Mouse (Mus musculus) urinary bladder, adult 18-20 months (tissue): ENCODE data around the gene Lmod1.

Experiments
- DNase-seq, 2 experiments: peaks; one replicate each; pipeline ENCODE4 v3.0.0; 2022; ENCODE audit warnings: low spot score in 2 of 2, mixed read lengths in 2 of 2

Lmod1 gene

DNA sequence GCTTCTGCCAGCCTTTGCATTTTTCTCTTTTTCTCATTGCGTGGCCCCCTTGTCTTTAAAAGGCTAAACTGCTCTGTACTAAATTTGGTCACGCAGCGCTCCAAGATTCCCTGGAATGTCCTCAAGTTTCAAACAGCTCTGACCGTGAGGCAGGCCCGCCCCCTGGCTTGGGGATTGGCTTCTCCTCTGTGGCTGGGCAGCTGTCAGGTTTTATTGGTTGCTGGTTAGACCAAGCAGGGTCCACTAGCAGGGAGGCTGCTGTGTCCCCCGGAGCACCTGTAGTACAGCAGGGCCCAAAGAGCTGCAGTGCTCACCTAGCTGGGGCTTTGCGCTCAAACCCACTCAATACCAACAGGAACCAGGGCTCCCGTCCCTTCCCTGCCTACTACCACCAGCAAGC, at the start of gene Lmod1:
Gene Lmod1, plus strand, starts transcription at position 237 of the 400 bp plus-strand sequence.
- peak in 1 of 2 experiments; percentile 20 for DNase-seq

DNA sequence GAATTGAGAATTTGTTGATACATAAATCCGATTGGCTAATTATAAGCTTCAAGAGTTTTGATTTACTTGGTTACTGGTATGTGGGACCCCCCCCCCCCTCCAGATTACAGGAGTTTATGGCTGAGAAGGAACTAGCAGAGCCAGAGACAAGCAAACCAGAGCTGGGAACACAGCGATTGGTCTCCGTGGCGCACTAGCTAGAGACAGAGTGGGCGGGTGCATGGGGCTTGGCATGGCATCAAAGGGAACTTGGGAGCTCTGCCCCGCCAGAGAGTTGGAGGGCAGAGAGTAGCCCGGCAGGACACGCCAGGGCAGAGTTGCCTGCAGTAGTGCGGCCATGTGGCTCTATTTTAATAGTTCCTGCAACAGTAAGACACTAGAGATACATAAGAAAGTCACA, 44.0 kb upstream of the Lmod1 start:
- DNase-seq, result peak in 1 of 2 experiments; percentile 52

DNA sequence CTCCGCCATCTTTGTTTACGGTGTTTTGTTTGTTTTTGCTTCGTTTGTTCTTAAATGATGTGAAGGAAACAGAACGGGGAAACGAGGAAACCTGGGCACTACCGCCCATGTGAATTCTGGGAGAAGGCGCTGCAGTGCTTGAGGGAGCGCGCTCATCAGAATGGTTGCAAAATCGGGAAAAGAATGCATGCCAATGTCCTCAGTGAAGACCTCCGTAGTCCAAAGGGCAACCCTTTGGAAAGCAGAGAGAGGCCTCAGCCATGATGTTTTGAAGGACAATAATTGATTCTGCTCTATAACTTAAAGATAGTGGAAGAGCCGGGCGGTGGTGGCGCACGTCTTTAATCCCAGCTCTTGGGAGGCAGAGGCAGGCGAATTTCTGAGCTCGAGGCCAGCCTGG, 42.8 kb upstream of the Lmod1 start:
- DNase-seq, result no peak

DNA sequence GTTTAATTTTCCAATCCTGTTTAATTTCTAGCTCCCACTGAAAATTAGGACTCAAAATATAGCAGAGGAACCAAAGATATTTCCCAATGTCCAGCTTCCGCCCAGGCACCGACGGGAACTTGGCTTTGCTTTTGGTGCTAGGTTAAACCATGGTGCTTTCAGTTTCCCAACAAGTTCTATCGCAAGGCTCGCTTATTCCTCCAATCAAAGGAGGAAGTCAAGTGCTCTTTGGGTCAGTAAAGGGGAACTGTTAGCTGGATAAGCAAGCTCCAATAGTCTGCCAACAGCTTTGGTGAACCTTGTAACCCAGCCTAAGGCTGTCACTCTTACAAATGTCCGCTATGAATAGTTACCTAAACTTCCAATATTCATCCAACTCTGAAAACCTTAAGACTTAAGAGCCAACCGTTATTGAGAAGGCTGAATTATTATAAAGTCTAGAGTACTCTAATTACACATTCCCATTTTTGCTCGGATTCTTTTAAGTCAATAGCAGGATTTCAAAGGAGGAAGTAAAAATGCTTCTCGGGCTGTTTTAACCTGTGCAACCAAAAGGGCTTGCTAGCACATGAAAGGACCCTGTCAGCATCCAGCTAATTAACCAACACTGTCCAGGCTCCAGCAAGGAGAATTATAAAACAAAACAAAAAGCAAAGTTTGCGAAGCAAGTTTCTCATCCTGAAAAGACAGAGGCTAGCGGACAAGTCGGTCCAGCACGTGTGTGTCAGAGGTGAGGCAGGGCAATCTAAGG, 41.9 kb upstream of the Lmod1 start:
- DNase-seq, result no peak

DNA sequence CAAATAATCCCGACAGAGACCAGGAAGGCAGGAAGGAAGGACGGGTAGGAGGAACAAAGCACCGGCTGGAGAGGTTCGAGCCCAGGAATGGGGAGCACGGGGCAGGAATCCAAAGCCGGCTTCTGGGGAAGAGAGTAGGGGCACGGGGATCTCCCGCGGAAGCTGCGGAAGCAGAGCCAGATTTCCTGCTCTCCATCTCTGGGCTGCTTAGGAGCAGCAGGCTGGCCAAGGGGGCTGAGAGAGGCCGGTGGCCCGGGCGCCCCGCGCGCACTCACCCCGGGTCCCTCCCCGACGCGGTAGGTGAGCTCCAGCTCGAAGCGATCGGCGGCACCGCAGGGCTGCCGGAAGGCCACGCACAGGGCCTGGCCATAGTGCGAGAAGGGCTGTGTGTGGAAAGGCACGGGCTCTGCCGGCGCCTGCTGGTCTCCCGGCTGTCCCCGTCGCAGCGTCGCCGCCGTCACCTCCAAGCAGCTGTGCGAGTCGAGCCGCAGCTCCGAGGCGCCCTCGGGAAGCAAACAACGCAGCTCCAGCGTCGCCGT, 41.3 kb upstream of the Lmod1 start:
- DNase-seq, result no peak

DNA sequence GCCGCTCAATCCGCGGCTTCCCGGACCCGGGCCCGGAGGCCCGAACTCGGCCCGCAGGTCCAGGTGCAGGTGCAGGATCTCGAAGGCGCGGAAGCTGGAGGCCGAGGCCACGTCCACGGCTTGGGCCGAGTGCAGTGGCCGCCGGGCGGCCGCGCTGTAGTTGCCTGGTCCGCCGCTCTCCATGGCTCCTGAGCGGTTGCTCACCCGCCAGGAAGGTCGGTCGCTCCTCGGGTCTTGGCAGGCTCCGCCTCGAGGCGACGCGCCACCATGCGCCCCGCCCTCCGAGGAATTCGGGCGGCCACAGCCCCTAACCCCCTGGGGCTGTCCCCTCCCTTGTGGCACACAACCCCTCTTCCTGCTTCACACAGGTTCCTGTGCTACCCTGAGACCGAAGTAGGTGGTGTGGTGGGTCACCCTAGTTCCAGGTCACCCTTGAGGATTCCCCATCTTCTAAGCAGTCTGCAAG, 40.7 kb upstream of the Lmod1 start, which contains the start of gene Rnpep:
Gene Rnpep, minus strand, starts transcription at position 259 of the 466 bp plus-strand sequence.
- DNase-seq, result peak; percentile 56 to 82

DNA sequence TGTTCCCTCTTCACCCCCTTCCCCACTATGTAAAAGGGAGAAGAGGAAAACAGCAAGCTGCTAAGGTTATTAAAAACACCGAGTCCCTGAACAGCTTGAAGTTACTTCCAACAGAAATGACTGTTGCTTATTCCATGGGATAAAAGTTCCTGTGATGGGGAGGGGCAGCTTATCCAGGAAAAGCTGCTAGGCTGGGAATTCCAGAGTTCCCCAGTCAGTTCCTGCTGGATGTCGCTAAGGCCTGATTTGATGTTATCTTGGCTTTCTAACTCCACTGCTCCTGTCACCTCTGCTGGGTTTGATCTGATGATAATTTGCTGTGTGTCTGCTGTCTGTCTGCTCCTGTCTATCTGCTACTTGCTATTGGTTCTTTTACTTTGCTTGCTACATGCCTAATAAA, 38.3 kb upstream of the Lmod1 start:
- no peak for DNase-seq

DNA sequence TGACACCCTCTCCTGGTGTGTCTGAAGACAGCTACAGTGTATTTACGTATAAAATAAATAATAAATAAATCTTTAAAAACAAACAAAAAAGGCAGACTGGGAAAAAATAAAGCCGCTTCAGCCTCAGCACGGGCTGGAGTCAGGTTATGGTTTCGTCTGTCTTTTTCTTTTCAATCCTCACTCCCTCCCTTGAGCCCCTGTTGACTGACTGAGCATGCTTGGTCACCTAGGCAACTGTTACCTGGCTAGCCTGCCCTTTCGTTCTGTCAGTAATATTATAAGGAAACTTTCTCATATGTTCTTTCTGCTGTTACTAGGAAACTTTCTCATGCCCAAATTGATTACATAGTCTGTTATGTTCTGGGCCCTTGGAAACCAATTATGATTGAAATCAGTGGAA, 33.7 kb upstream of the Lmod1 start:
- DNase-seq, result no peak

DNA sequence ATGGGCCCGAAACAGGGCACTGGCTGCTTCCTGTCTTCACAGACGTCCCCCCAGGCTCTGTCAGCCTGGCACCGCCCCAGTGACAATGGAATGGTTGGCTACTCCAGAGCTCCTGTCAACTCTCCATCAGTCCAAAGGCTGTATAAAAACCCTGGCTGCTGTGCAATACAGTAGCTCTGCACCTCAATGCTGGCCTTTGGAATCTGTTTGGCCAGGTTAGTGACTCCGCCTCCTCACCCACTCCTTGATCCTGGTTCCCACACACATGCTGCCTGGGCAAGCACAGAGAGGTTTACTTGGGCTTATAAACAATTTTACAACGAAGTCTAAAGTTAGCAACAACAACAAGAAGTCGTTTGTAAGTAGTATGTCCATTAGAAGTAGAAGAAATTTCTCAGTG, 13.3 kb upstream of the Lmod1 start:
- no peak for DNase-seq

DNA sequence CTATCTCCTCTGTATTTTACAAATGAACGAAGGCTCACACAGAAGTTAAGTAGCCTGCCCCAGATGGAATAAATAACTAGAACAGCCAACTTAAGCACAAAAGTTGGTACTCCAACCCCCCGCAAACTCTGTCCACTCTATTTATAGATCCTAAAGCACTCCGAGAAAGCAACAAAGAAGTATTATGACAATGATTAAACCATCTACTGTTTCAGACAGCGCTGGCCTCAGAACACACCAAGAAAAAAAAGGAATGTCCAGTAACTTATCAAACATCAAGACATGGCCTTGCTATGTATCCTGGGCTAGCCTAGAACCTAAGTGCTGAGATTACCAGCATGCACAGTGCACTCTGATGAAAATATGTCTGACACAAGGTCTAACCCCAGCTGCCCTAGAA, 12.4 kb upstream of the Lmod1 start:
- no peak for DNase-seq

DNA sequence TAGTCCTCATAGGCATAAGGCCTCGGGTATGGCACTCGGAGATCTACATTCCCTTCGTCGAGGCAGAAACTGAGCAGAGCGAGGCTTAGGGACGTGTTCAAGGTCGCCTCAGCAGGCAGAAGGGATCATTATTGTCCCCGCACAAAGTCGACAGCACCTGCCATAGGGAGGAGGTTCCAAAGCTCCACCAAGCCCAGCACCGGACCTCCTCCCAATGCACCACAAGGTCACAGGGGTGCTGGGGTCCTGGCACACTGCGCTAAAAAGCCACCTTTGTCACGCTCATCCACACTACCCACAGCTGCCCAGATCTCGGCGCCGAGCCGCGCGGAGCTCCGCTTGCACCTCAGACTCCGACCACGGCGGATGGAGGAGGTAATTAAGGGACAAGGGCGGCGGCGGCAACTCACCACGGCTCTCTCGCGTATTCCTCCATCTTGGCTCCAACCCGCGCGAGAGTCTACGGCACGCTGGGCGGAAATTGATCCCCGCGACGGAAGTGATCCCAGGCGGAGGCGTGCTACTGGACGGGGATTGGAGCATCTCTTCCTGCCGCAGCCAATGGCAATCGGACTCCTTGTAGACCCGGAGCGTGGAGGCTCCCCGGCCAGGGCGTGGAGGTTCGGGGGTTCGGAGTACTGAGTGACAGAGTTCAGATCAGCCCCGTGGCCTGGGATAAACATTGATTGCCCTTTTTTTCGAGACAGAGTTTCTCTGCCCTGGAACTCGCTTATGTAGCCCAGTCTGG, 11.1 kb upstream of the Lmod1 start, which contains the start of gene Timm17a:
Gene Timm17a, minus strand, starts transcription at position 495 of the 748 bp plus-strand sequence.
- DNase-seq, result peak; percentile 77 to 89

DNA sequence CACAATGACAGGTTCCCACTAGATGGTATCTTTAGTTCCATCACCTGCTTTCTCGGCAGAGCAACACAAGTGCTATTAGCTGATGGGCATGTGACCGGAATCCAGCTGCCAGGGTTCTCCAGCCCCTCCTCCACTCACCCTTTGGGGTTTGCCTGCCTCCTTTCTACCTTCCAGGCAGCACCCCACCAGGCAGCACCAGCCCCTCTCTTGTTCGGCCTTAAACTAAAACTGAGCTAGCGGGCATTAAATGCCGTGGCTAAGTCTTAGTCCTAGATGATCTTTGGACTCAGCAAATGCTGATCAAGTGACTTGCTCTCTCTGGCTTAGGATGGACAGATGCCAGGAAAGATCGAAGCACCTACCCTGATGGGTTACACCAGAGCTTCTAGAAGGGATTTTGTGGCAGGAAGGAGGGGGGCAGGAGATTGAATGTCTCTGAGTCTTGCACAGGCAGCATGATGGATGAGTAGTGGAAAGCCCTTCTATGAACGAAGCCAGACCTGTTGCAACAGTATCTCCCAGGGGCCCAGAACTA, 1.2 kb upstream of the Lmod1 start:
- DNase-seq, result no peak

DNA sequence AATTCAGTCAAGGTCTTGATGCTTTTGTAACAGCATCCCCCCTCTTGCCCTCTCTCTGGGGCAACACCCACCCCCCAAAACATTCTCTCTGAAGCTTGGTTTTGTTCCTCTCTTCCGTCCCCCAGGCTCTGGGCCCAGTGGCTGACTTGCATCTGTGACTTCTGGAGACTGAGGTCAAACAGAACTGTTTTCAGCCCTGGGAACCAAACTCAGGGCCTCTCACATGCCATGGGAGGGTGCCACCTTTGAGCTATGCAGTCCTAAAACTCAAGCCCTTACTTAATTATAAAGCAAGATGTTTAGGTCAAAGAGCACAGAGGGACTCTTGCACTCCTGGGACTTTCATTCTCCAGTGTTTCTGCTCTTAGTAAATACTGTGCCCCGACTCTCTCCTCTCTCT, 1.3 kb downstream of the Lmod1 start:
- DNase-seq, result no peak

DNA sequence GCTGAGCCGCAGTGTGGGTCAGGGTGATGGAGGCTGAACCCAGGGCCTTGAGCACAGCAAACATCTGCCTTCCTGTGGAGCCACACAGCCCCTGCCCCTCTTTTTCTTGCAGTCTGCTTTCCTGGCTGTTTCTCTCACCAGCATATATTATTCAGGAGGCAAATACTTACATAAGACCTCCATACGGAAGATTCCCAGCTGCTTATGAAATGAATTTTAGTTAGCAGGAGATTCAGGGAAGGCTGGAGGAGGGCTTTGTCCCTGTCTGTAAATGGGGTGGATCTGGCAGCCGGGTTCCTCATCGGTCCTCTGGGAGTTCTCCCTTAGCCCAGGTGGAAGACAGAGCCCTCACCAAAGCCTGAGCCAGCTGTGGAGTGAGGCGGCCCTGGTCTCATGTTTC, 3.8 kb downstream of the Lmod1 start:
- no peak for DNase-seq

DNA sequence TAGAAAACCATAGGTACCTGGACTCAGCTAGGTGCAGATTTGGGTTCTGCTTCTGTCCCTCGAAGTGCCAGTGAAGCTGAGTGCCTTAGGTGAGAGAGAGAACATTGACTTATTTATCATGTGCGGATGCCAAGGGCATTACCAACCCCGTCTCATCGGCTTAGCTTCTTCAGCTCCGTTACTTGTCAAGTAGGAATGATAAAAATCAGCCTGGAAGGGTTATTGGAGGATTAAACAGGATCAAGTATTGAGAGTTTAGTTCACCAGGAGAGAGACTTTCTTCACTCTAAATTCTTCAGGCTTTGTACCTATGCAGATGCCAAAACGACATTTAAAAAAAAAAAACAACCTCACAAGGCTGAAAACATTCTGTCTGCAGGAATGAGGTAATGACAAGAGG, 6.0 kb downstream of the Lmod1 start:
- no peak for DNase-seq

DNA sequence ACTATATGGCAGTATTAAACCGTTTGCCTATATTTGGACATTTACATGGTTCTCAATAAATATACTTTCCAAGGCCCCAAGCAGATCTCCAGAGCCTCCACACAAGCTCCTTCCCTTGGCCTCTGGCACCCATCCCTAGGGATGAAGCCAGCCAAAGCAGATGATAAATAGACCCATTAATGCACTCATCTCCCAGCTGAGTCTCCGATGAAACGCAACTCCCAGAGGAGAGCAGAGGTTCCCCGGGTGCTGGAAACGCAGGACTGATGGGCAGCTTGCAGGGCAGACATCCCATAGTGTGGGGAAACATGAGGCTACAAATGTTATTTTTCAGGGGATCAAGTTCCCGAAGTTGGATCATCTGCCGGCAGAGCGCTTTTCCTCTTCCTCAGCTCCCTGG, 17.3 kb downstream of the Lmod1 start:
- DNase-seq, result no peak

DNA sequence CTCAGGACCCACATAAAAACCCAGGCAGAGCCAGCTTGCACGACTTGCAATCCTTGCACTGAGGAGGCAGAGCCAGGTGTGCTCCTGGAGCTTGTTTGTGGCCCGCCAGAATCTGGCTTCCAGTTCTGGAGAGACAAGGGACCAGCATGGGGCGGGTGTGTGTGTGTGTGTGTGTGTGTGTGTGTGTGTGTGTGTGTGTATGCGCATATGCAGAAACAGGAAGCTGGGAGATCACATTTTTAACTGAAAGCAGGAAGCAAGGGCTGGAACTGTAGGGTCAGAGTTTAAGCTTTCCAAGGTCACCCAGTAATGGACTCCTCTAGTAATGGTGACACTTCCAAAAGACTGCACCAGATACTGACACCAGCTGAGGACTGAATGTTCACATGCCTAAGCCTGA, 19.4 kb downstream of the Lmod1 start:
- DNase-seq, result no peak

DNA sequence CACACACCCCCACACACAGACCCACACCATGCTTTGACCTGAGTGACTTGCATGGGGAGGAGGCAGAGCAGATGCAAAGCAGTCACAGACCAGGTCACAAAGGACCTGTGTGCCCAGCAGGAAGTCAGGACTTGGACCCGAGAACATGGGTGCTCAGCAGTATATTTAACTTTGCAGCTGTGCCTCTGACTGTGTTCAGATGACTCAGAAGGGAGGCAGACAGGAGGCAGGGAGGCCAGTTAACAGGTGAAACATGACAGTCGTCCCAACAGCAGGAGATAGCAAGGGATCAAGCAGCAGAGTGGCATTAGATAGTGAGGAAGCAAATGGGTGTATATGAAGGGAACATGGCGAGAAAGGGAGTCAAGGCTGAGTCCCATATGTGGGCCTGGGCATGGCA, 22.3 kb downstream of the Lmod1 start:
- no peak for DNase-seq

DNA sequence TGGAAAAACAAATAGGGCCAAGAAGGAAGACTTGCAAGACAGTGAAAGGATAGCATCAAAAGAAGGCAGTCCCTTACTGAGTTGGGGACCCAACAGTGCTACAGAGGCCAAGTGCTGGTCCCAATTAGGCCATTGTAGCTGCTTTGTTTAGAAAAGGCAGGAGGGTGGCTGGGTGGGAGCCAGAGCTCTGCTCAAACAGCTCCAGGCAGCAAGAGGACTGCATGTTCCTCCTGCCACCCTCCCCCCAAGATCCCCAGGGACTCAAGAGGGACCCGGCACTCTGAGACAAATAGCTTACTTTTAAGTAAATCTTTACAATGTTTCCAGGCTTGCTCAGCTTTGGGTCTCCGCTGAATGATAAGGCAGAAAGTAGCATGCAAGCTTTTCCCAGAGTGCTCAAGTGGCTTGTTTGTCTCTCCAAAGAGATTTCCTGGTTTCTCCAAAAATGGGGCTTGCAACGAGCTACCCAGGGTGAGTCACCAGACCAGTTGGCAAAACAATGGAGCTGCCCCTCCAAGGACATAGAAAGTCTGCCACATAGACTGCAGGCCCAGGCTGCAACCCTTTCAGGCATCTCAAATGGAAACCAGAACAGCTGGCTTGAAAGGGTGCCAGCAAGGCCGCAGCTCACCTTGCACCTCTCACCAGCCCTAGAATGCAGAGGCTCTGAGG, 23.0 kb downstream of the Lmod1 start:
- DNase-seq, result no peak

DNA sequence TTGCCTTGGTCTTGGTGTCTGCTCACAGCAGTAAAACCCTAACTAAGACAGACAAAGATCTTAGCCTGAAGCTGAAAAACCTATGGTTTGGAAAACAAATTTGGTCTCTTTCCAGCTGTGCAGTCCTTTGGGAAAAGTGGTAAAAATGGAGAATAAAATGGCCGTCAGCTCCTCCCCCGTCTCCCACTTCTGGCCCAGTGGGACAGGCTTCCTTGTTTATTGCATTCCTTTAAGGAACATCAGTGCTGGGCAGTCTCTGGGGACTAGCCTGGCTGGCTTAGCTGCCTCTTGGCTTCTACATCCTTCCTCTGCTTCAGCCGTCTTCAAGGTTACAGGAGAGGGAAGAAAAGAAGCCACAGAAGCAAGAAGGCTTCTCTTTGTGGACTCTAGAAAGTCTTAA, 27.3 kb downstream of the Lmod1 start:
- DNase-seq, result no peak

DNA sequence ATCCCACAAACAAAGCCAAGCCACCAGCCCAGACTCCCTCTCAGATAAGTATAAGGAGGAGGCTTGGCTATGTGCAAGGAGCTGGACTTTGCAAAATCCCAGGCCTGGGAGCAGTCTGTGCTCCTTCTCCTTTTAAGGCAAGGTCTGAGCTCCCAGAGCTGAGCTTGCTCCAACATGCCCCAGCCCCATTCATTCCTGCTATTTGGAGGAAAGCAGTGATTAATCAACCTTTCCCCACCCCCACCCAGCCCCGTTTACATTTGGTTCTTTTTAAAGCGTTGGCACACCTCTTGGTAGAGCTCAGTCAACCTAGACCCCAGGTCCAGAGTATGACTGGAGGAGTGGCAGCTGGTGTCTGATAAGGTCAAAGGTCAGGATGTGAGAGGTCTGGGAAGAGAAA, 34.5 kb downstream of the Lmod1 start:
- no peak for DNase-seq

DNA sequence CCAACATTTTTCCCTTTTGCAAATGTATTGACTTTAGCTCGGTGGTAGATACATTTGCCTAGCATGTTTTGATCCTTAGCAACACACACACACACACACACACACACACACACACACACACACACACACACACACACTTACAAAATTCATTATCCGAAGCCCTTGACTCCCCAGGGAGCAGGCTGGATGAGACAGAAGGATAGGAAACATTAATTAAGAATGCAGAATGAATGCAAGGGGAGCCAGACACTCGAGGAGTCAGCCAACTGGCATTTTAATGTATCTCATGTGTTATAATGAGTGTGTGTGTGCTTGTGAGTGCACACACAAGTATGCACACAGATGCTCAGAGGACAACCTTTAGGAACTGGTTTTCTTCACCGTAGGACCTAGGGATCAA, 36.9 kb downstream of the Lmod1 start:
- no peak for DNase-seq
